Mouse (Mus musculus) cerebellum, adult 2 months (tissue): ENCODE data around the gene Adprhl1. TPM values are rescaled to one million over a fixed set of nuclear protein-coding genes. Genes with fewer than 3 reads are reported as not detected.

Source experiments
- DNase-seq, 2 experiments: peaks; one replicate each; pipeline ENCODE4 v3.0.0; 2021
- H3K27ac ChIP-seq: fragments of 200-500 bp; 2 replicates; pipeline ENCODE4 v1.5.1; 2012; ENCODE audit warnings: low read length, control low read depth, inconsistent platforms; ENCODE audit not compliant: insufficient read depth
- H3K27me3 ChIP-seq: fragments of 200-500 bp; 2 replicates; pipeline ENCODE4 v1.6.1; 2012; ENCODE audit warnings: inconsistent platforms, mild to moderate bottlenecking, low read length, moderate library complexity; ENCODE audit not compliant: control insufficient read depth, insufficient read depth
- H3K4me1 ChIP-seq: fragments of 200-500 bp; 2 replicates; pipeline ENCODE4 v1.6.1; 2011; ENCODE audit warnings: low read length; ENCODE audit not compliant: control insufficient read depth, insufficient read depth
- H3K4me3 ChIP-seq: fragments of 200-500 bp; replicated peaks from 2 replicates; pipeline ENCODE3; 2011; ENCODE audit warnings: mild to moderate bottlenecking, low read depth, low read length, control low read depth; ENCODE audit not compliant: insufficient read depth
- CTCF ChIP-seq: fragments of 200-500 bp; IDR thresholded peaks from 2 replicates; pipeline ENCODE4 v1.5.1; 2011; ENCODE audit warnings: low read depth, mild to moderate bottlenecking, control low read depth, low read length, moderate library complexity, borderline replicate concordance; ENCODE audit not compliant: insufficient read depth
- POLR2A ChIP-seq: fragments of 200-500 bp; IDR thresholded peaks from 2 replicates; pipeline ENCODE4 v1.6.1; 2011; ENCODE audit warnings: low read length, control low read depth, borderline replicate concordance; ENCODE audit not compliant: insufficient read depth
- WGBS: fragments of 180-500 bp; shearing (Covaris S2); methylation state at CpG from one replicate; pipeline ENCODE4 v1.1.7; 2018; 5-methylcytosine and 5-hydroxymethylcytosine counted together
- polyA plus RNA-seq: library from polyadenylated mRNA; depleted of rRNA; stranded (reverse); fragments of >200 nt; gene quantifications from 2 replicates; pipeline ENCODE4 v1.2.3, GENCODE M21; 2012; rRNA removed

Adprhl1 gene
- 2.2 and 2.5 TPM in 2 replicates for polyA plus RNA-seq

DNA sequence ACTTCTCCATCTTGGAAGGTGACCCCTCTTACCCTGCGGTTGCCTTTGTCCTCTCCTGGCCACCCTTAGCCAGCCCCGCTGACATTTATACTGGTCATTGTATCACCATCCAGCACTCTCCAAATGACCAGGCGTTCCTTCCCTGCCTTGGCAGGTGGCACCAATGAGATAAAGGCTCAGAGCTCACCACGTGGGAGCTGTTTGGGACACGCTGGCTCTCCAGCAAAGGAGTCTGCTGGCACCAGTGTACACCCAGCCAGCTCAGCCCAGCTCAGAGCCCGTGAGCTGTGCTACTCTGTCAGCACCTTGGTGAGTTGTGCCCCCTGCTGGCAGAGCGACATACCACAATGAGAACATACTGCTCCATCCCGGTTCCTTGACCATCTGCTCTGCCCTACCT lies at the start of gene Adprhl1:
Gene Adprhl1 (minus strand): TSS at position 144 of the 400 bp plus-strand sequence.
- no peak within 1 kb of the TSS for H3K27ac ChIP-seq
- WGBS = 20% methylated on average over 8 of the region's 8 CpGs
- no peak within 1 kb of the TSS for H3K4me3 ChIP-seq
- peaks cover 6% of the 10 kb centered on the region; the same call in 1 of the 2 replicates for H3K4me1 ChIP-seq
- TF ChIP-seq CTCF (peak; percentile 63), POLR2A (no peak)
- DNase-seq = peak; percentile 62 to 70
- H3K27me3 ChIP-seq = no peaks in the 10 kb centered on the region

DNA sequence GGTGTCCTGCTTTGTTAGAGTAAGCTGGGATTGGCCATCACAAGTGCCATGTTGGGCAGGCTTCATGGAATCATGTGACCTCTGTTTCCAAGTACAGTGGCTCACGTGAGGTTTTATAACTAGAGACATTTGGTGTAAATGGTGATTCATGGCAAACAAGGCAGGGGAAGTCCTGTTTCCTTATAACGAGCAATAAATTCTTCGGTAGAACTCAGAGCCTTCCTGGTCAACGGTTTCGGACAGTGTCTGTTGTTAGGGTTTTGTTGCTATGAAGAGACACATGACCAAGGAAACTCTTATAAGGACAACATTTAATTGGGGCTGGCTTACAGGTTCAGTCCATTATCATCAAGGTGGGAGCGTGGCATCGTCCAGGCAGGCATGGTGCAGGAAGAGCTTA lies 47.1 kb upstream of the Adprhl1 start:
- Histone ChIP-seq H3K4me3 (no peak overlapping the region), H3K4me1 (no peaks in the 10 kb centered on the region), H3K27me3 (no peaks in the 10 kb centered on the region), H3K27ac (no peak overlapping the region)
- TF ChIP-seq CTCF = no peak
- no peak for TF ChIP-seq POLR2A
- 95% methylated on average over 7 of the region's 7 CpGs for WGBS
- DNase-seq = no peak

DNA sequence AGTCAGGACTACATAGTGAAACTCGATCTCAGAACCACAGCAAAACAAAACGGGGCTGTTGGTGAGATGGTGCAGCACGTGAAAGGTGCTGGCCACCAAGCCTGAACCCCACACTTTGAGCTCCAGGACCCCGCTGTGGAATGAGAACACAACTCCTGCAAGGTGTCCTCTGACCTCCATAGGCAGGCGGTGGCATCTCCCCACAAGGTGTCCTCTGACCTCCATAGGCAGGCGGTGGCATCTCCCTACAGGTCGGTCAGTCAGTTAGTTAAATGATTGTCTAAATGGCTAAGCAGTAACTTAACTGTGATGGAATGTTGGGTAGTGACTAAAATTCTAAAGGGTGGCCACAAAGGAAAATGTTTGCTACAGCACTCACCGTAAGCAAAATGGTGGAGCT lies 45.6 kb upstream of the Adprhl1 start:
- H3K27ac ChIP-seq = no peak overlapping the region
- H3K4me3 ChIP-seq = no peak overlapping the region
- H3K27me3 ChIP-seq = no peaks in the 10 kb centered on the region
- TF ChIP-seq POLR2A (no peak), CTCF (no peak)
- WGBS = 98% methylated on average over 8 of the region's 8 CpGs
- DNase-seq = no peak
- H3K4me1 ChIP-seq = no peaks in the 10 kb centered on the region

DNA sequence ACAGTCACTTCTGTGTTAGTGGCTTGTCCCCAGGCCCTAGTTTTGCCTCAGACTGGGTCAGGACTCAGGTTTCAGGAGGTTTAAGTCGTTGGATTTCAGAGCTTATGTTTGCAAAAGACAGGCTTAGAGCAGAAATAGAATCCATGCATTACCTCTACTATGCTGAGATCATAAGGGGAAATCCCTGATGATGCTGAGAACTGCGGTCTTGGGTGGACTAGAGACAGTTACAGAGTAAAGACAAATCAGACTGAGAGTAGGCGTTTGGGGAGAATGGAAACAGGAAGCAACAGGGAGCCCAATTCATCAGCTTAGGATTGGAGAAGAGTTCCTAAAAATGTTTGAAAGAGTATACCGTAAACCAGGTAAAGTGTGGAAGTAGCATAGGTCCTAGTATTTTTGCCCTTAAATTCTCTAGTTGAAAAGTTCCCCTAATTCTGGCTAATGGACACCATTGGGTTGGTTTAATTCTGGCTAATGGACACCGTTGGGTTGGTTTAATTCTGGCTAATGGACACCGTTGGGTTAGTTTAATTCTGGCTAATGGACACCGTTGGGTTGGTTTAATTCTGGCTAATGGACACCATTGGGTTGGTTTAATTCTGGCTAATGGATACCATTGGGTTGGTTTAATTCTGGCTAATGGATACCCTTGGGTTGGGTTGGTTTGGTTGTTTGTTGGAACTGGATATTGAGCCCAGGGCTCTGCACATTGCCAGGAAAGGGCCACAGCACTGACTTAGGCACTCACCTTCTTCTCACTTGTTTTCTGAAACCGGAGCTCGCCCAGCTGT lies 39.9 kb upstream of the Adprhl1 start:
- no peak for DNase-seq
- WGBS = 96% methylated on average over 9 of the region's 9 CpGs
- Histone ChIP-seq H3K27ac (no peak overlapping the region), H3K27me3 (no peaks in the 10 kb centered on the region), H3K4me1 (no peaks in the 10 kb centered on the region), H3K4me3 (no peak overlapping the region)
- TF ChIP-seq CTCF = no peak
- TF ChIP-seq POLR2A = no peak

DNA sequence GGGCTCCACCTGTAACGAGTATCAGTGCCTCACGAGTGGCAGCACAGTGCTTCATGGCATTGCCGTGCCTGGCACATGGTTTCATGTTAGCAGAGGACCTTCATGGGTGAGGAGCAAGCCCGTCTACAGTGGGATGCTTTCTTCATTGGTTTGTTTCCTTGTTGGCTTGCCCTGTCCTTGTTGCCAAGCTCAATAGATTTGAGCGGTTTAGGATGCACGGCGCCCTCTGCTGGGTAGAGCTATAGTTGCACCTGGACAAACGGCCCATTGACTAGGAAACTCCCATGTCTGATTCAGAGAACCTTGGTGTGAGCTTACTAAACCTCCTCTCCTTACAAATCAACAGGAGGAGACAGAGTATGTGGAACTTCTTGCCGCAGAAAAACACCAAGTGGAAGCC lies 38.4 kb upstream of the Adprhl1 start:
- DNase-seq = peak; percentile 65 to 79
- Histone ChIP-seq H3K27ac (no peak overlapping the region), H3K4me1 (no peaks in the 10 kb centered on the region), H3K4me3 (no peak overlapping the region), H3K27me3 (no peaks in the 10 kb centered on the region)
- TF ChIP-seq CTCF (peak; percentile 78), POLR2A (no peak)
- WGBS = 27% methylated on average over 9 of the region's 9 CpGs

DNA sequence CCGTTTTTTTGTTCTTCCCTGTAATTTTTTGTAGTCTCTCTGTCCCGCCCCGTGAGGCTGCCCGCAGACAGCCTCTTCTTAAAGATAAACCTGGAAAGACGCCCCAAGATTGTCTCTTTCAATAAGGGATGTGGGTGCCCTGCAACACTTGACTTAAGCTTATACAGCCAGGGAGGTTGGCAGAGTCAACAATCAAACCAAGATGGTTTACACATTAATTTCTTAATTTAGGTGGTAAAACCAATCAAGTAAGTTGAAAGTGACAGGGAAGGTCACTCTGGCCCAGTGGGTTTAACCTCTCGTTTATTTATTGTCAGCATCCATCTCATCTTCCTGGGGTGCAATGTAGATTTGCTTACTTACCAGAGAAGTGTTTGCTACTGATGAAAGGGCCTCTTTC lies 34.7 kb upstream of the Adprhl1 start:
- H3K27ac ChIP-seq = no peak overlapping the region
- no peaks in the 10 kb centered on the region for H3K27me3 ChIP-seq
- WGBS = 2% methylated on average over 6 of the region's 6 CpGs
- no peak for TF ChIP-seq CTCF
- TF ChIP-seq POLR2A = no peak
- no peaks in the 10 kb centered on the region for H3K4me1 ChIP-seq
- DNase-seq = no peak
- peak overlapping the region; percentile 91 for H3K4me3 ChIP-seq

DNA sequence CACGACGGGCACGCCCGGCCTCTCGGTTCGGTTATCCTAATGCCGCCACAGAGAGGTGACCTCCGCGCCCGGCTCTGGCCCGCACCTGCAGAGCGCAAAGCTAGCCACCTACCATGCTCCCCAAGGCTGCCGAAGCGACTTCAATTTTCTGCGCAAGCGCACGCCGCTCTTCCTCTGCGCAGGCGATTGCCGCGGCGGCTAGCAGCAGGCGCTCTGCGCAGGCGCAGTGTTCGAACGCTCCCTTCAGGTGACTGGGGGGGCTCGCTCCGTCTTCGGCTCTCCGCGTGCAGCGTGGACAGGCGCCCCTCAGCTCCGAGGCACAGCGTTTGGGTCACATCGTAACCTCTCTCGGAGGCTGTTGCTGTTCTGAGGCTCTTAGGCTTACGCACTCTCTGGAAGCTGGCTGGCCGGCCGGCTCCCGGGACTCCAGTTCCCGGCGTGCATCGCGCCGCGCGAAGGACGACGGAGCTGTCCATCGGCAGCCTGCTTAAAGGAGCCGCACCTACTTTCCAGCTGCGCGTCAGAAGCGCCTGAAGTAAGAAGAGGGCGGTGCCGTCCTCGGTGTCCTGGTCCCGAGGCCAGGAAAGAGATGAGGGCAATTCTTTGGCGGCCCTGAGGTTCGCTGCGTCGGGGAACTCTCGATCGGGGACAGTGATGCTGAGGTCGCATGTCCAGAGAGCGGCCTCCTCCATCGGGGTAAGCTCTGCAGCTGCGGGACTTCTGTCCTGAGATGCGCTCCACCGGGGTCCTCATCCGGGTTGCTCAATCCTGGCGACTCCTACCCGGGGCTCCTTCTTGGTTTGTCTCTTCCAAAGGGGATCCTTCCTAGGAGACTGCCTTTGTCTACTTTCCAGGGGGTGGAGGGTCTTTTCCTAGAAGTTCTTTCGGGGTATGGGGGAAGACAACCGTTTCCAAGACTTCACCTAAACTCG lies 34.0 kb upstream of the Adprhl1 start, which contains the start of the genes Dcun1d2 and Tmco3:
Gene Dcun1d2 (minus strand): TSS at position 440 of the 932 bp plus-strand sequence.
Gene Tmco3 (plus strand): TSS at position 499 of the 932 bp plus-strand sequence.
- no peaks in the 10 kb centered on the region for H3K27me3 ChIP-seq
- DNase-seq = peak; percentile 97 to 98
- TF ChIP-seq CTCF (no peak), POLR2A (peak; percentile 87)
- H3K4me3 ChIP-seq = peak within 1 kb of the TSS; percentile 91
- no peaks in the 10 kb centered on the region for H3K4me1 ChIP-seq
- under 1% methylated on average over 79 of the region's 79 CpGs for WGBS
- peak within 1 kb of the TSS; percentile 99 for H3K27ac ChIP-seq

DNA sequence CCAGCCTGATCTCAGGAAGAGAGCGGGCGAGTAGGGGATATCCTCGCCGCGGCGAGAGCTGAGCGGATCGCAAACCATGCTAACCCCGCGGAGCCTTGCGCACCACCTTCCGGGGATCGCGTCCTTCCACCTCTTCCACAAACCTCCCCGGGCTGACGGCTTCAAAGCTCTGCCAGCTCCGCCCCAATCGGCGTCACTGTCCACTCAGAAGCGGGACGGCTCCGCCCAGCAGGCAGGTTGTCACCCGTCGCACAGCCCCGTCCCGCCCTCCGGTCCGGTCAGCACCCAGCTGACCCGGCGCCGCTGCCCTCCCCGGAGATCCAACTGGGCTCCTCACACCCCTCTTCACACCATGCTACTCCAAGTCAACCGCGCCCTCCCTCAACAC lies 33.3 kb upstream of the Adprhl1 start:
- DNase-seq = peak in 1 of 2 experiments; percentile 94
- Histone ChIP-seq H3K4me3 (peak overlapping the region; percentile 91), H3K27ac (peak overlapping the region; percentile 99), H3K4me1 (no peaks in the 10 kb centered on the region), H3K27me3 (no peaks in the 10 kb centered on the region)
- under 1% methylated on average over 34 of the region's 34 CpGs for WGBS
- no peak for TF ChIP-seq CTCF
- TF ChIP-seq POLR2A = no peak
